ENCODE assay signal across 24 mouse cellular contexts in the genomic region with DNA sequence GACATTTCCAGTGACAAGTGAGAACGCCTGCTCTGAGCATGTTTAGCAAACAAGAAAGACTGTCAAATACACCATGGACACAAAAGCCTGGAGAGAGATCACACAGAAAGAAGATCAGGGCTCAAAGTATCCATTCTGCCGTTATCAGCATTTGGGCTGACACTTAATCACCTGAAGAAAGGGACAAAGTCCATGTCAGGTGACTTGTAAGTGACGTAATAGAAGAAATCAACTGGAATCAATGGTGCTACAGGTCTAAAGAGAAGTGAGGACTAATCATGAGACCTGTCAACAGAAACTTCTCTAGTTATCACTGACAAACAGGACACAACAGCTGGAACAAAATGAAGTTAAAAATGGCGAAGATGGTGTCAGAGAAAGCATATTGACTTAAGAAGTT.
"Had no signal": no experiment of that assay in that cellular context is flagged by ENCODE, and none has a peak within 500 bp of the region (broad histone marks: within the 10 kb centered on the region; RNA-seq: fewer than 3 reads in every experiment).

No protein-coding gene starts in this region.

- H3K9me3 ChIP-seq: heart, embryonic 13.5 days; heart, embryonic 15.5 days; hindbrain, embryonic 13.5 days; hindbrain, embryonic 15.5 days; limb, embryonic 13.5 days; limb, embryonic 15.5 days; liver, embryonic 13.5 days had no signal

- H3K27ac ChIP-seq: gastrocnemius, adult 2 months; heart, adult 2 months; heart, embryonic 13.5 days; heart, embryonic 15.5 days; hindbrain, embryonic 13.5 days; hindbrain, embryonic 15.5 days; hindbrain, postnatal 0 days; layer of hippocampus, adult 2 months; left cerebral cortex, adult 2 months; limb, embryonic 13.5 days; limb, embryonic 15.5 days; liver, embryonic 13.5 days had no signal

- H3K9ac ChIP-seq: heart, embryonic 13.5 days; heart, embryonic 15.5 days; hindbrain, embryonic 13.5 days; hindbrain, embryonic 15.5 days; limb, embryonic 13.5 days; limb, embryonic 15.5 days; liver, embryonic 13.5 days had no signal

- H3K4me3 ChIP-seq: gastrocnemius, adult 2 months; heart, adult 2 months; heart, embryonic 13.5 days; heart, embryonic 15.5 days; hindbrain, embryonic 13.5 days; hindbrain, embryonic 15.5 days; layer of hippocampus, adult 2 months; left cerebral cortex, adult 2 months; limb, embryonic 13.5 days; limb, embryonic 15.5 days; liver, embryonic 13.5 days had no signal

- H3K27me3 ChIP-seq: heart, embryonic 13.5 days; heart, embryonic 15.5 days; hindbrain, embryonic 13.5 days; hindbrain, embryonic 15.5 days; limb, embryonic 13.5 days; limb, embryonic 15.5 days; liver, embryonic 13.5 days had no signal

- ATAC-seq: hindbrain, postnatal 0 days had no signal

- H3K36me3 ChIP-seq: hindbrain, embryonic 15.5 days; liver, embryonic 13.5 days had no signal

- H3K4me2 ChIP-seq: heart, embryonic 11.5 days; heart, embryonic 13.5 days; heart, embryonic 15.5 days; hindbrain, embryonic 13.5 days; hindbrain, embryonic 15.5 days; limb, embryonic 13.5 days; limb, embryonic 15.5 days; liver, embryonic 11.5 days; liver, embryonic 13.5 days had no signal

- H3K4me1 ChIP-seq: heart, embryonic 15.5 days; hindbrain, embryonic 13.5 days; hindbrain, embryonic 15.5 days; limb, embryonic 13.5 days; limb, embryonic 15.5 days; liver, embryonic 13.5 days had no signal

- DNase-seq: gastrocnemius, adult 2 months; gastrocnemius, postnatal 14 days; gastrocnemius, postnatal 36 days; heart, adult 11 months; heart, adult 2 months; heart, postnatal 14 days; heart, postnatal 36 days; kidney, adult 18-20 months; kidney, adult 8-10 months; kidney, postnatal 10 days; kidney, postnatal 25 days; kidney, postnatal 4 days; liver, embryonic 13.5 days had no signal
